Mouse (Mus musculus) liver, embryonic 14.5 days (tissue): ENCODE measurements around the gene Celf5.

Experiments used
- CTCF ChIP-seq: IDR thresholded peaks from 2 replicates; pipeline ENCODE4 v1.5.1; 2016; ENCODE audit warnings: antibody characterized with exemption, low read depth, control low read depth
- EP300 ChIP-seq: IDR thresholded peaks from 2 replicates; pipeline ENCODE4 v1.6.1; 2016; ENCODE audit warnings: antibody characterized with exemption, low read depth

DNA sequence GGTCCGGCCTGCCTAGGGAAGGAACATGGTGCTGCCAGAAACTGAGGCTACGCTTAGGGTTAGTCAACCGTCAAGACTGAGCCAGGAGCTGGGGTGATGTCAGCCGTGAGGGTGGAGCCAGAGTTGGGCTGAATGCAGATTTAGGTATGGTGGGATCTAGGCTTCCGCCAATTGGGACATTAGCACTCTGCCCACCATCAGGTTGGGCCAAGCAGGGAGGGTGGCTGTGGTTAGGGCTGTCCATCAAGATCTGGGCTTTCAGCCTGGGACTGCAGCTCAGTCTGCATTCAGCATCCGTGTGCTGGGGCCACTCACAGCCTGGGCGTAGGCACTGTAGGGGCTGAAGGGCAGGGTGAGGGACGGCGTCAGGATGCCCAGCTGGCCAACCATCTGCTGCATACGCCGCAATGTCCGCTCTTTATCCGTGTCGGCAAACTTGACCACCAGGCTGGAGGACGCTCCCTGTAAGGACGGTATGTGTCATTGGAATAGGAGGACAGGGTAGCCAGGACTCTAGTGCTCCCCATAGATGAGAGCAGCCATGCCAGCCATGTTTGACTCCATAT lies 14.8 kb downstream of the Celf5 start:
- no peak for TF ChIP-seq CTCF
- no peak for TF ChIP-seq EP300
